Mouse (Mus musculus) MEL (cell line): ENCODE measurements around the gene C1qtnf3.

Source experiments
- CTCF ChIP-seq, 3 experiments: IDR thresholded peaks in 2 of 3; conservative IDR thresholded peaks in 1 of 3; 2 replicates each; pipeline ENCODE4 v1.5.1; 2011 to 2012; ENCODE audit warnings: low read length in 3 of 3, low read depth in 2 of 3, mild to moderate bottlenecking in 2 of 3, improper control_type of control experiment in 1 of 3, inconsistent platforms in 1 of 3, mixed read lengths in 1 of 3, moderate library complexity in 1 of 3; ENCODE audit not compliant: control insufficient read depth in 1 of 3, insufficient read depth in 1 of 3, poor library complexity in 1 of 3, severe bottlenecking in 1 of 3
- E2F4 ChIP-seq: IDR thresholded peaks from 2 replicates; pipeline ENCODE4 v1.6.1; 2011; ENCODE audit warnings: low read depth, low read length, improper control_type of control experiment, borderline replicate concordance
- EP300 ChIP-seq, 2 experiments: IDR thresholded peaks; 2 replicates each; pipeline ENCODE4 v1.6.1; 2011; ENCODE audit warnings: improper control_type of control experiment in 2 of 2, low read length in 2 of 2, low read depth in 1 of 2, mild to moderate bottlenecking in 1 of 2
- GABPA ChIP-seq: IDR thresholded peaks from 2 replicates; pipeline ENCODE4 v1.6.1; 2012; ENCODE audit warnings: low read depth, mild to moderate bottlenecking, inconsistent platforms, low read length, improper control_type of control experiment, moderate library complexity
- MAFK ChIP-seq: IDR thresholded peaks from 2 replicates; pipeline ENCODE4 v1.6.1; 2011; ENCODE audit warnings: low read depth, mild to moderate bottlenecking, low read length, improper control_type of control experiment, borderline replicate concordance
- MAZ ChIP-seq: IDR thresholded peaks from 2 replicates; pipeline ENCODE4 v1.6.1; 2012; ENCODE audit warnings: low read depth, mild to moderate bottlenecking, inconsistent platforms, low read length, improper control_type of control experiment
- MYC ChIP-seq: IDR thresholded peaks from 2 replicates; pipeline ENCODE4 v1.6.1; 2011; ENCODE audit warnings: low read depth, mild to moderate bottlenecking, low read length, improper control_type of control experiment, moderate library complexity
- NELFE ChIP-seq: IDR thresholded peaks from 2 replicates; pipeline ENCODE4 v1.6.1; 2011; ENCODE audit warnings: low read depth, low read length, improper control_type of control experiment
- SMC3 ChIP-seq: IDR thresholded peaks from 2 replicates; pipeline ENCODE4 v1.6.1; 2011; ENCODE audit warnings: low read depth, low read length, improper control_type of control experiment
- ZNF384 ChIP-seq: IDR thresholded peaks from 2 replicates; pipeline ENCODE4 v1.6.1; 2012; ENCODE audit warnings: low read depth, mild to moderate bottlenecking, inconsistent platforms, low read length, improper control_type of control experiment

- TF ChIP-seq CTCF (IDR thresholded peaks at IDR 0.05 in 2 of 3, conservative IDR thresholded peaks at IDR 0.05 in 1 of 3; ENCODE audit: control insufficient read depth in 1 of 3, insufficient read depth in 1 of 3, low read depth in 2 of 3, low read length in 3 of 3, poor library complexity in 1 of 3, severe bottlenecking in 1 of 3) (no peak), ZNF384 (no peak), NELFE (no peak), GABPA (no peak), E2F4 (no peak), EP300 (IDR thresholded peaks at IDR 0.05; ENCODE audit: low read depth in 1 of 2, low read length in 2 of 2) (no peak), MYC (no peak), MAZ (no peak), SMC3 (no peak), MAFK (no peak)
These were observed 701 bp downstream of the C1qtnf3 start for GRCm38 (mm10) chr15:10952760-10953305.
